Mouse (Mus musculus) cerebellum, adult 2 months (tissue): ENCODE measurements around the gene 1810009A15Rik. TPM values are rescaled to one million over a fixed set of nuclear protein-coding genes. Genes with fewer than 3 reads are reported as not detected.
A peak's percentile ranks its signal among the peaks of the same experiment; 100 is the strongest.

Source experiments
- DNase-seq, 2 experiments: peaks; one replicate each; pipeline ENCODE4 v3.0.0; 2021
- H3K27ac ChIP-seq: fragments of 200-500 bp; 2 replicates; pipeline ENCODE4 v1.5.1; 2012; ENCODE audit warnings: low read length, control low read depth, inconsistent platforms; ENCODE audit not compliant: insufficient read depth
- H3K27me3 ChIP-seq: fragments of 200-500 bp; 2 replicates; pipeline ENCODE4 v1.6.1; 2012; ENCODE audit warnings: inconsistent platforms, mild to moderate bottlenecking, low read length, moderate library complexity; ENCODE audit not compliant: control insufficient read depth, insufficient read depth
- H3K4me1 ChIP-seq: fragments of 200-500 bp; 2 replicates; pipeline ENCODE4 v1.6.1; 2011; ENCODE audit warnings: low read length; ENCODE audit not compliant: control insufficient read depth, insufficient read depth
- H3K4me3 ChIP-seq: fragments of 200-500 bp; replicated peaks from 2 replicates; pipeline ENCODE3; 2011; ENCODE audit warnings: mild to moderate bottlenecking, low read depth, low read length, control low read depth; ENCODE audit not compliant: insufficient read depth
- CTCF ChIP-seq: fragments of 200-500 bp; IDR thresholded peaks from 2 replicates; pipeline ENCODE4 v1.5.1; 2011; ENCODE audit warnings: low read depth, mild to moderate bottlenecking, control low read depth, low read length, moderate library complexity, borderline replicate concordance; ENCODE audit not compliant: insufficient read depth
- POLR2A ChIP-seq: fragments of 200-500 bp; IDR thresholded peaks from 2 replicates; pipeline ENCODE4 v1.6.1; 2011; ENCODE audit warnings: low read length, control low read depth, borderline replicate concordance; ENCODE audit not compliant: insufficient read depth
- WGBS: fragments of 180-500 bp; shearing (Covaris S2); methylation state at CpG from one replicate; pipeline ENCODE4 v1.1.7; 2018; 5-methylcytosine and 5-hydroxymethylcytosine counted together
- polyA plus RNA-seq: library from polyadenylated mRNA; depleted of rRNA; stranded (reverse); fragments of >200 nt; gene quantifications from 2 replicates; pipeline ENCODE4 v1.2.3, GENCODE M21; 2012

Gene 1810009A15Rik
- polyA plus RNA-seq, 1 experiment: 43.7 TPM

GRCm38 (mm10) chr19:8919684-8920072 lies 31.0 kb downstream of the 1810009A15Rik start:
- TF ChIP-seq CTCF (no peak), POLR2A (no peak)
- no peak for DNase-seq
- Histone ChIP-seq H3K4me3 (no peak overlapping the region), H3K27ac (peak overlapping the region; percentile 79), H3K27me3 (no peaks in the 10 kb centered on the region), H3K4me1 (0 out of 2 replicates have a peak, but pooled peaks cover 3% of the 10 kb centered on the region)
- WGBS: 72% methylated on average over 6 of the region's 6 CpGs

GRCm38 (mm10) chr19:8920073-8920736 lies 31.6 kb downstream of the 1810009A15Rik start, which contains the start of gene B3gat3:
TSS of gene B3gat3 (plus strand) at chr19:8920374.
- Histone ChIP-seq H3K27me3 (no peaks in the 10 kb centered on the region), H3K4me3 (peak within 1 kb of the TSS; percentile 73), H3K4me1 (0 out of 2 replicates have a peak, but pooled peaks cover 3% of the 10 kb centered on the region), H3K27ac (peak within 1 kb of the TSS; percentile 79)
- DNase-seq: peak; percentile 97
- 2% methylated on average over 50 of the region's 50 CpGs for WGBS
- TF ChIP-seq POLR2A (peak; percentile 98), CTCF (no peak)

- Histone ChIP-seq H3K27ac (peak overlapping the region; percentile 58; the same call in 1 of the 2 replicates), H3K4me1 (0 out of 2 replicates have a peak, but pooled peaks cover 3% of the 10 kb centered on the region), H3K27me3 (no peaks in the 10 kb centered on the region), H3K4me3 (peak overlapping the region; percentile 73)
- peak in 1 of 2 experiments; percentile 44 for DNase-seq
- TF ChIP-seq POLR2A (no peak), CTCF (no peak)
- WGBS: under 1% methylated on average over 6 of the region's 6 CpGs
Observed at GRCm38 (mm10) chr19:8920836-8921291, 32.2 kb downstream of the 1810009A15Rik start.

GRCm38 (mm10) chr19:8921741-8922140 lies 33.1 kb downstream of the 1810009A15Rik start:
- H3K27ac ChIP-seq: no peak overlapping the region
- no peak overlapping the region for H3K4me3 ChIP-seq
- H3K27me3 ChIP-seq: no peaks in the 10 kb centered on the region
- 0 out of 2 replicates have a peak, but pooled peaks cover 3% of the 10 kb centered on the region for H3K4me1 ChIP-seq
- 60% methylated on average over 9 of the region's 9 CpGs for whole genome bisulfite sequencing
- no peak for DNase-seq
- TF ChIP-seq CTCF (no peak), POLR2A (no peak)

GRCm38 (mm10) chr19:8926766-8927165 lies 38.1 kb downstream of the 1810009A15Rik start:
- H3K27me3 ChIP-seq: no peaks in the 10 kb centered on the region
- peaks cover 6% of the 10 kb centered on the region; the same call in 1 of the 2 replicates for H3K4me1 ChIP-seq
- DNase-seq: no peak
- TF ChIP-seq CTCF (no peak), POLR2A (no peak)
- no peak overlapping the region for H3K4me3 ChIP-seq
- 69% methylated on average over 2 of the region's 2 CpGs for WGBS
- H3K27ac ChIP-seq: no peak overlapping the region

GRCm38 (mm10) chr19:8927891-8928525 lies 39.4 kb downstream of the 1810009A15Rik start:
- Histone ChIP-seq H3K27me3 (no peaks in the 10 kb centered on the region), H3K27ac (no peak overlapping the region), H3K4me3 (no peak overlapping the region), H3K4me1 (peaks cover 5% of the 10 kb centered on the region; the same call in 1 of the 2 replicates)
- 91% methylated on average over 12 of the region's 12 CpGs for WGBS
- TF ChIP-seq CTCF (no peak), POLR2A (no peak)
- DNase-seq: no peak

GRCm38 (mm10) chr19:8928689-8929223 lies 40.1 kb downstream of the 1810009A15Rik start:
- Histone ChIP-seq H3K4me3 (peak overlapping the region; percentile 68), H3K27ac (peak overlapping the region; percentile 41), H3K4me1 (peaks cover 5% of the 10 kb centered on the region; the same call in 1 of the 2 replicates), H3K27me3 (no peaks in the 10 kb centered on the region)
- WGBS: 4% methylated on average over 16 of the region's 16 CpGs
- TF ChIP-seq POLR2A: no peak
- no peak for TF ChIP-seq CTCF
- DNase-seq: peak in 1 of 2 experiments; percentile 67
